ENCODE assay signal across 11 mouse cellular contexts in genomic region chr11:72955339-72955974, GRCm38 (mm10). TPM values are rescaled to one million over a fixed set of nuclear protein-coding genes. Genes with fewer than 3 reads are reported as not detected.
A peak's percentile ranks its signal among the peaks of the same experiment; 100 is the strongest.
DNase-seq lines count a peak whose midpoint lies in the region; ATAC-seq lines count a peak whose summit lies in the region.
"Had no signal": no experiment of that assay in that cellular context is flagged by ENCODE, and none has a peak within 500 bp of the region (broad histone marks: within the 10 kb centered on the region; RNA-seq: fewer than 3 reads in every experiment).

No protein-coding gene starts in this region.

- H3K9ac ChIP-seq in liver, embryonic 12.5 days: no peak overlapping the region
- H3K9ac ChIP-seq: forebrain, embryonic 13.5 days had no signal

- peaks cover 48% of the 10 kb centered on the region for H3K4me1 ChIP-seq in heart, embryonic 10.5 days
- H3K4me1 ChIP-seq in liver, embryonic 12.5 days: peaks cover 52% of the 10 kb centered on the region
- peaks cover 100% of the 10 kb centered on the region for H3K4me1 ChIP-seq in megakaryocyte, embryonic 14.5 days
- H3K4me1 ChIP-seq: forebrain, embryonic 13.5 days had no signal

- H3K27ac ChIP-seq in heart, embryonic 10.5 days: peak overlapping the region; percentile 52
- H3K27ac ChIP-seq in liver, embryonic 12.5 days: no peak overlapping the region
- H3K27ac ChIP-seq: embryonic facial prominence, embryonic 10.5 days; forebrain, embryonic 13.5 days had no signal

- peak; percentile 47 for DNase-seq in kidney, adult 9 months
- DNase-seq in kidney, postnatal 14 days: no peak
- no peak for DNase-seq in heart, embryonic 10.5 days (ENCODE audit: low spot score)
- DNase-seq in MN1 (ENCODE audit: low spot score): no peak
- no peak for DNase-seq in spleen, adult 18-20 months

- H3K27me3 ChIP-seq in heart, embryonic 10.5 days (ENCODE audit: insufficient read depth, poor library complexity, severe bottlenecking): peaks cover 28% of the 10 kb centered on the region
- H3K27me3 ChIP-seq in liver, embryonic 12.5 days (replicated peaks): peaks cover 16% of the 10 kb centered on the region
- no peaks in the 10 kb centered on the region for H3K27me3 ChIP-seq in megakaryocyte, embryonic 14.5 days (replicated peaks)

- 42% methylated on average over 5 of the region's 5 CpGs for WGBS in heart, embryonic 10.5 days
- WGBS in liver, embryonic 12.5 days (ENCODE audit: insufficient replicate concordance): 14% methylated on average over 5 of the region's 5 CpGs

- no peaks in the 10 kb centered on the region for H3K36me3 ChIP-seq in heart, embryonic 10.5 days
- no peaks in the 10 kb centered on the region for H3K36me3 ChIP-seq in liver, embryonic 12.5 days
- peaks cover 38% of the 10 kb centered on the region for H3K36me3 ChIP-seq in megakaryocyte, embryonic 14.5 days (replicated peaks; ENCODE audit: low read length)
- H3K36me3 ChIP-seq: embryonic facial prominence, embryonic 10.5 days had no signal

- no peaks in the 10 kb centered on the region for H3K9me3 ChIP-seq in heart, embryonic 10.5 days
- no peaks in the 10 kb centered on the region for H3K9me3 ChIP-seq in liver, embryonic 12.5 days (replicated peaks)
- peaks cover 9% of the 10 kb centered on the region for H3K9me3 ChIP-seq in megakaryocyte, embryonic 14.5 days
- H3K9me3 ChIP-seq: embryonic facial prominence, embryonic 10.5 days; forebrain, embryonic 13.5 days had no signal

- peak; percentile 56 for ATAC-seq in liver, embryonic 12.5 days
- ATAC-seq in monocyte, adult 5-6 weeks (replicated peaks; ENCODE audit: insufficient number of reproducible peaks, low FRiP score, low TSS enrichment, poor library complexity, severe bottlenecking): no peak
- ATAC-seq: CD4-positive, CD25-positive, alpha-beta regulatory T cell, adult 4 months; forebrain, embryonic 13.5 days had no signal

- no peak overlapping the region for H3K4me2 ChIP-seq in liver, embryonic 12.5 days
- H3K4me2 ChIP-seq: forebrain, embryonic 13.5 days had no signal

- no peak overlapping the region for H3K4me3 ChIP-seq in heart, embryonic 10.5 days
- no peak overlapping the region for H3K4me3 ChIP-seq in liver, embryonic 12.5 days
- peak overlapping the region; percentile 89 for H3K4me3 ChIP-seq in megakaryocyte, embryonic 14.5 days (replicated peaks)
- H3K4me3 ChIP-seq: embryonic facial prominence, embryonic 10.5 days; forebrain, embryonic 13.5 days had no signal

RNA-seq across cellular contexts. Expression of gene Atp2a3, which starts 5.5 kb away (rescaled TPM):
- 3.4 and 4.1 TPM in 2 replicates for polyA plus RNA-seq in heart, embryonic 10.5 days (2016; fragmentation: Nextera tagmentation; extraction: Ambion mirVana)
- polyA plus RNA-seq in liver, embryonic 12.5 days (2016; fragmentation: Nextera tagmentation; extraction: Ambion mirVana): 17.5 and 18.9 TPM in 2 replicates
- polyA plus RNA-seq in megakaryocyte, embryonic 14.5 days (2012; ENCODE audit: insufficient read depth, low replicate concordance): 354 and 444 TPM in 2 replicates
- total RNA-seq in monocyte, adult 5-6 weeks (2017): 107 to 245 TPM (median 115 TPM) in 3 replicates

RNA-seq across cellular contexts. Expression of gene P2rx1, which starts 43.4 kb away (rescaled TPM):
- polyA plus RNA-seq in heart, embryonic 10.5 days (2016; fragmentation: Nextera tagmentation; extraction: Ambion mirVana): 2.6 and 4.8 TPM in 2 replicates
- polyA plus RNA-seq in liver, embryonic 12.5 days (2016; fragmentation: Nextera tagmentation; extraction: Ambion mirVana): 12.7 and 15.0 TPM in 2 replicates
- 400 TPM in 2 replicates for polyA plus RNA-seq in megakaryocyte, embryonic 14.5 days (2012; ENCODE audit: insufficient read depth, low replicate concordance)
- 6.3 to 18.7 TPM (median 15.6 TPM) in 3 replicates for total RNA-seq in monocyte, adult 5-6 weeks (2017)

Comparison
In these comparisons a context has a peak if more than half of its experiments do, and no peak if none do; other contexts are left out.
1. RNA of gene Atp2a3, which starts 5.5 kb away (polyA plus RNA-seq): 354 to 444 TPM in megakaryocyte, embryonic 14.5 days; 17.5 to 18.9 TPM in liver, embryonic 12.5 days and 3.4 to 4.1 TPM in heart, embryonic 10.5 days; every median in the first group is over 10 times any median in the second.
2. RNA of gene P2rx1, which starts 43.4 kb away (polyA plus RNA-seq): 400 TPM in megakaryocyte, embryonic 14.5 days; 12.7 to 15.0 TPM in liver, embryonic 12.5 days and 2.6 to 4.8 TPM in heart, embryonic 10.5 days; every median in the first group is over 10 times any median in the second.